Mouse (Mus musculus) G1E-ER4 (cell line): ENCODE measurements around the gene H2-DMb2. TPM values are rescaled to one million over a fixed set of nuclear protein-coding genes. Genes with fewer than 3 reads are reported as not detected.

Source experiments
- GATA1 ChIP-seq: IDR thresholded peaks from one replicate; pipeline ENCODE4 v1.8.0; 2012; ENCODE audit warnings: low read length, inconsistent platforms
- polyA plus RNA-seq: library from polyadenylated mRNA; stranded (reverse); fragments of >175 nt; gene quantifications from 2 replicates; pipeline ENCODE4 v1.2.3, GENCODE M21; 2012

Gene H2-DMb2
- polyA plus RNA-seq, 1 experiment = not detected

DNA sequence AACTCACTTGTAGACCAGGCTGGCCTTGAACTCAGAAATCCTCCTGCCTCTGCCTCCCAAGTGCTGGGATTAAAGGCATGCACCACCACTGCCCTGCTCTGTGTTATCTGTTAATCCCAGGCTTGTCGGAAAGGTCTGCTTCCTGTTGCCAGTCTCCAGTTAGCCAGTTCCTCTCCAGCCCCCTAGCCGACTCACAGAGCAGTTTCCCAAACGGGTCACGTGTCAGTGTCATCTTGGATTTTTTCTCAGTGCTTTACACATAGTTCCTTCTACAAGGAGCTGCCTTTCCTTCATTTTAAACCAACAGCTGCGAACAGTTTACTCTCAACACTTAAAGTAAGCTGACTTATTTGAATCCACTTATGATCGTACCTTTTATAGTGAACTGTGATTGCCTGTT lies 18.5 kb upstream of the H2-DMb2 start:
- TF ChIP-seq GATA1 = no peak

DNA sequence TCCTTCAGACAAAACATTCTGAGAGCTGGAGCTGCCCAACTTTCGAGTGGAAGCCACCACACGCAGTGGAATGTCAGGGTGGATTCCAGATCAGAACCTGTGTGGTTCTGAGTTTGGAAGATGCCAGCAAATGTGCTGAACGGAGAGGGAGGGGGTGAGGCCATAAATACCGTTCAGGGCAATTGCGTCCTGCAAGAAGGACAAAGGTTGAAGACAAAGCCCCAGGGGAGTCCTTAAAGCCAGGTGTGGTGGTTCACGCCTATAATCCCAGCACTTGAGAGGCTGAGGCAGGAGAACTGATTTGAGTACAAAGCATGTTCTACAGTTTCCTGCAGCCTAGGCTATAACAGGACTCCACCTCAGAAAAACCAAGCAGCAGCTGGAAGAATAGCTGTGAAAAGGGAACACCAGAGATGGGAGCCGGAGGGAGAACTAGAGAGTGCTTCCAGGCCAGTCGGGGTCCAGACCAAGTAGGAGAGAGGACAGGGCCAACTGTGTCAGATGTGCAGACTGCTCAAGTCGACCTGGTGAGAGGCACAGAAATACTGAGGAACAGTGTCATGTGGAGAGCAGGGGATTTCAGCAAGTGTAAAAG lies 16.2 kb upstream of the H2-DMb2 start:
- no peak for TF ChIP-seq GATA1

DNA sequence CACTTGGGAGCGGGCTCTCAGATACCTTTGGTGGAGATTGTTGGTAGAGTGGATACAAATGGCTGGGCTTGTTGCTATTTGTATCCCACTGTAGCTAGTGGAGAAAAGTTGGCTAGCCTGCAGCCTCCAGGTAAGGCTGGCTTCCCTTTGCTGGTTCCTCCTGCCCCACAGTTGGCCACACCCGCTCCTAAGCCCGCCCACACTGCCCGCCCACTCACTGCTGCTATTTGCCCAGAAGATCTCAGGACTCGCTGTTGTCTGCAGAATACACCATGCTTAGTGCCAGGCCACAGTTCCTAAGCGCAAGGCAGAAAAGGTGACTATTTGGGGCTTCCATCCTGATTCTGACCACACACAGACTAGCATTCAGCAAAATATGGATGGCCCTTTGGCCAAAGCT lies 15.6 kb upstream of the H2-DMb2 start:
- no peak for TF ChIP-seq GATA1

DNA sequence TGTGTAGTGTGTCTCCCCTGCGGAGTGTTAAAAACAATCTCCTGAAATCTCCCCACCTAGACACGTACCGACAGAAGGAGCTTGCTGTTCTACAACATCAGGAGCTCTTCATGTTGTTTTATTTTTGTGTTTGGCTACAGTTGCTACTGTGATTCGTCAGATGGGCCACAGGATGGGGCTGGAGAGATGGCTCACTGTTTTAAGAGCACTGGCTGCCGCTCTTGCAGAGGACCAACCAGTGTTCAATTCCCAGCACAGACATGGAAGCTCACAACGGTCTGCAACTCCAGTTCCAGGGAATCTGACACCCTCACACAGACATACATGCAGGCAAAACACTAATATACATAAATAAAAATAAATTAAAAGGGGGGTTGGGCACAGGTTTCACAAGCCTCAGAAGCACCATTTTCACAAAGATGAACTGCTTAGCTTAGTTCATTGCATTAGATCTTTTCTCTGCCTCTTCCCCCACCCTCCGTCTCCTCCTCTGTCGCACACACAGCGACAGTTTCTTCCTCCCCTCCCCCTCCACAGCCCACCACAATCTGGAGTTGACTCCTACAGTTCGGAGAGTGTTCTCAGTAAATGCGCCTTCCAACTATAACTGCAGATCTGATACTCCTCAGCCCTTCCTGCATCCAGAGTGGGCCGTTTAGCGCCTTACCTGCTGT lies 14.7 kb upstream of the H2-DMb2 start:
- TF ChIP-seq GATA1 = no peak

DNA sequence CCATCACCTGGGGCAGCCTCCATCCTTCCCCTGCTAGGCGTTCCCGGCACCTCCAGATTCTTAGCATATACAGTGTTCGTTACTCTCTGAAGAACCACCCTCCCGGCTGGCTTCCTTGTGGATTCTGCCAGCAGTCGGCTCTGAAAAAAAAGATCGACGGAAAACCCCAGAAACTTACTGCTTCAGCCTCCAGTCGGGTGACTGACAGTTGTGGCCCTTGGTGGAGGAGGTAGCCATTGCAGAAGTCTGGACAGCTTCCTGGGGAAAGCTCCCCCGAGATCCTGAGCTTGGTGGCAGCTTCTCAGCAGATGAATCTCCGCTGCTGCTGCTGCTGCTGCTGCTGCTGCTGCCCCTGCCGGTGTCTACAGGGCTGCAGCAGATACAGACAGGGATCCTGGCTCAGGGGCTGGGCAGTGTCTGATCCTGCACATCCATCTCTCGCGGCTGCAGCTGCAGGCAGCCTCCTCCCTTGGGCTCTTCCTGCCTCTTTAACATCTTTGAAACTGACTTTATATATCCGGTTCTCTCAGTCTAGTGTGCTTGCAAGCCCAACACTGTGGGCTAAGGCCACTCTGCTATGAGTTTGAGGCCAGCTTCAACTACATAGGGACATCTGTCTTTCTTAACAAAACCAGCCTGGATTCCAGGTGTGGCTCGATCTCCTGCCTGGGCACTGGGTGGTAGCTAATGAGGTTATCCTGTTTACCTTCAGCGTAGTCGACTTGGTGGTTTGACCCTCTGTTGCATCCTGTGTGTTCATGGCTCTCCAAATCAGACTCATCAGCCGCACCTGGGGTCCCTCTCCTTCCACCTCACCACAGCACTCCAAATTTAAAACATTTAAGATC lies 13.9 kb upstream of the H2-DMb2 start:
- TF ChIP-seq GATA1 = no peak

DNA sequence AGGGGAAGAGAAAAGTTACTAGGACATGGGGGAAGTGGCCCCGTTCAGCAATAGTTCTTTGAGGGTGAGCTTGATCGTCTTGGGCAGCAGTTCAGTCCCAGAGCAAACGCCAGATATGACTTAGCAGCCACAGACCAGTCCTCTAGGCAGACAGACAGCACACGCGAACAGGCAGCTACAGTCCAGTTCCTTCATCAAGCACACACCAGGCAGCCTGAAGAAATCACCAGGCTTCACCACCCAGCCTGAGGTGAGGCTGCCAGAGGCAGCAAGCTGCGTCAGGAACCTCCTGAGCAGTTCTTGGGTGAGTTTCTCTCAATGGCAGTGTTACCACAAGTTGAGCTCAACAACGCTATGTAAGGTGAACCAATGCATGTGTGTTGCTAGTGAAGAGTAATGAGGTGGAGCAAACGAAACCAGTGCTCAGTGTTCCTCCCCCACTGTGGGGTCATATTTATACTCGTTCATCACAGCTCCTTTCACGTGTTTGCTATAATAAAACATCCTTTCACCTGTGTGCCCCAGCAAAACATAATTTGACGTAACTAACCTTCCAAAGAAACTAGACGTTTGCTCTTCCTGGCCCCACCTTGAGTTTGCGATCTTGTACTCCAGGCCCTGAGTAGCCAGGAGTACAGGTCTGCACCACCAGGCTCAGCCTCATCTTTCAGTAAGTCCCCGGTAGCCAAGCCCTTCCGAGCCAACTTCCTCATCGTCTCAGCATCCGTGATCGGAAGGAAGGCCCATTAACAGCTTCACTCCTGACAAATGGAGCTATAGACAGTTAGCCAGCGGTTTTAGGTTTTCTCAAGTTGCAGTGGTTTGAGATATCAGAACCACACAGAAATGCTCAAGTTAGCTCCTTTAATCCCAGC lies 12.8 kb upstream of the H2-DMb2 start:
- no peak for TF ChIP-seq GATA1

DNA sequence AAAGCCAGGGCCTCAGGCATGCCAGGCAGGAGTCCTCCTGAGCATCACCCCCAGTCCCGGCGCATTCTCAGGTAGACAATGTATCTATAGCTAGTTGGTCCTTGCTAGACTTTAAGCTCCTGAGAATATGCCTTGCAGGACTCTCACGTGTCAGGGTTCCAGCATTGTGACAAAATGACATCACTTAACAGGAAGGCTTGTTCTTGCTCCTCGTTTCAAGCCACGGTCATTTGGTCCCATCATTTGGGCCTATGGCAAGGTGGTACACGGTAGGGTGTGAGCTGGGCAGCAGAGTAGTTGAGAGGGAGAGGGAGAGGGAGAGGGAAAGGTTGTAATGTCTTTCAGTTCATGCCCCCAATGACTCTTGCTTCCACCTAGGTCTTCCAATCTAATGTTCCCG lies 11.2 kb upstream of the H2-DMb2 start:
- TF ChIP-seq GATA1 = no peak

DNA sequence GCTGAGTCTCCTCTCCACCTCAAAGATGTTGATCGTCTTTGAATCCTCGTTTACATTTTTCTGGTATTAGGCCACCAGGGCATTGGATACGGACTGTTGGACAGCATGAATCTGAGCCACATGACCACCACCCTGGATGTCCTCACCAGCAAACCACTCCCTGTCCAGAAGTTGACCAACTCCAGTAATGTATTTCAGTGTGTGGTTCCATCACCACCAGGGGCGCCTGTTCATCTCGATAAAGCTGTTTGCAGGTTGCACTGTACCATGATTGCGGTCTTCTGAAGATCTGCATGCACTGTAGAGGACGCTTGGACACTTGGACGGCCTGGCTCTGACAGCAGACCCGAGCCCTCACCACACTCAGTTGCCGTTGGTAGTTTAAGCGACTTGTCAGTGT lies 9.8 kb upstream of the H2-DMb2 start:
- TF ChIP-seq GATA1 = no peak

DNA sequence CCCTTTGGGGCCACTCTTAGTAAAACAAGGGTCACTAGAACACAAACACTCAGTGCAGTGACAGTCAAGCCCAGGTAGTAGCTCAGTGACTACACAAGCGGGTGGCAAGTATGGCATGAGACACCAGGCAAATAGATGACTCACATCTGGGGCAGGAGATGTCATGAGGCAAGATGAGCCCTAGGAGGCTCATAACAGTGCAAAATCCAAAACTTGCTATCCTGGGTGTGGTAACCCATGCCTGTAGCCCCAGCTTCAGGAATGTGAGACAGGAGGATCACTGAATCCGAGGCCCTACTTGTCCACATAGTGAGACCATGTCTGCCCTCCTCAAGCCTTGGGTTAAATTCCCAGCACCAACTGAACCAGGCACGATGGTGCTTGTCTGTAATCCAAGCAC lies 8.7 kb upstream of the H2-DMb2 start:
- TF ChIP-seq GATA1 = no peak

DNA sequence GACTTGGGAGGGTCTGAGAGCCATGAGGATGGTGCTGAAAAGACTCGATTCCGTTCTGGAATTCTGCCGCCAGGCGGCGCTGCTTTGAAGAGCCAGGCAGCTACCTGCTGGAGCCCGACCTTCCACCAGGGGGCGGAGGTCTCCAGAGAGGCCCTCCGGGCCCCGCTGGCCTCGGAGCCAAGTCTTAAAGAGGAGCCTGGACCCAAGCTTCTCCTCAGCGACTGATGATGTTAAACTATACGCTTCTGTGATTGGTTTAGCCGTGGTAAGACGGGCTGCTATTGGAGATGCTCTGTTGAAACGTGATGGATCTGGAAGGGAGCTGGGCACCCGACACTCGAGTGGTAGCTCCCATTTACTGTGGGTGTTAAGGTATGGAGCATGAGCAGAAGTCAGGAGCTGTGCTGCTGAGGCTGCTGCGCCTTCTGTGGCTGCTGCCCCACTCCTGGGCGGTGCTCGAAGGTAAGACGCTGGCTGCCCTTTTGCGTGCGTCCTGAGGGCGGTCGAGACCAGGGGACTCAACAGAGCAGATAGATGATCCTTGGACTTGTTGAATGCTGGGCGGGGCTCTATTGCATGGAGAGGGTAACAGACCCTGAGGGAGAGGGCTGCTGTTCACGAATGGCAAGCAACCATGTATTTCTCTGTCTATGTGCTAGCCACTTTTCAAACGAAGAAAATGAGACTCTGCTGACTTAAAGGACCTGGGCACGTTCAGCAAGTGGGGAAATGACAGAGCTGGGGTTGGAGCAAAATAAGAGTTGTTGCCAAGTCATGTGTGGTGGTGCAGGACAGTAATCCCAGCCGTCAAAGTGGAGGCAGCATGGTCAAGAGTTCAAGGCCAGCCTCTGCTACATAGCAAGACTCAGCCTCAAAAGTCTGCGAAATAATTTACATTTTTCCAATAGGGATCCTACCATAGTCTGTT lies 7.5 kb upstream of the H2-DMb2 start:
- no peak for TF ChIP-seq GATA1

DNA sequence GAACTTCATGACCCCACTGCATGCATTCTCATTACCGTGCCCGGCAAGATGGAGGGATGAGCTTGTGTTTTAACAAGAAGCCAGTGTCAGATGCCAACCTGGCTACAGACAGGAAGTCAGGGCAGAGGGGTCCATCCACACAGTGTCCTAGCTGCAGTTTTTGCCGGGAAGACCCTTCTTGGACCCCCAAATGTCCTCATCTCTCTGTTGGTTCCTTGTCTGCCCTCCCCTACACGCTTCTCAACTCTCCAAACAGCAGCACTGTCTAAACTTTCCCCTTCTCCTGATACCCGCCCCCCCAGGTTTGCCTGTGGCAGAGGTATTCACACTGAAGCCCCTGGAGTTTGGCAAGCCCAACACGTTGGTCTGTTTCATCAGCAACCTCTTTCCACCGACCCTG lies 5.5 kb upstream of the H2-DMb2 start:
- no peak for TF ChIP-seq GATA1

DNA sequence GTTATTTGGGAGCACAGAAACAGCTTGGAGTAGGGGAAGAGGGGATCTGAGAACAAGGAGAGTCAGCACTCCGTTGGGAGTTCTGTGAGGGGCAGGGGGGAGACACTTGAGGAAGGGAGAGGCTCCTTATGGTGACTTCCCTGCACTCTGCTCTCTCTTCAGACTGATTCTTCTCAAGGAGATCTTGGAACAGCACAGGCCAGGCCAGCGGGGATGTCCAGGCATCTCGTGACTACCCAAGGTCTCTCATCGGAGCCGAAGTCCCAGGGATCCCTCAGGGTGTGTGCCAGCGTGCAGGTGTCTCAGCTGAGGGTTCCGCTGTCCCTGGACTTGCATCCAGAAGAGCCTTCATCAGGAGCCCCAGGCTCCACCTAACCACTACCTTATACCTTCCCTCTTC lies 4.5 kb upstream of the H2-DMb2 start:
- no peak for TF ChIP-seq GATA1

DNA sequence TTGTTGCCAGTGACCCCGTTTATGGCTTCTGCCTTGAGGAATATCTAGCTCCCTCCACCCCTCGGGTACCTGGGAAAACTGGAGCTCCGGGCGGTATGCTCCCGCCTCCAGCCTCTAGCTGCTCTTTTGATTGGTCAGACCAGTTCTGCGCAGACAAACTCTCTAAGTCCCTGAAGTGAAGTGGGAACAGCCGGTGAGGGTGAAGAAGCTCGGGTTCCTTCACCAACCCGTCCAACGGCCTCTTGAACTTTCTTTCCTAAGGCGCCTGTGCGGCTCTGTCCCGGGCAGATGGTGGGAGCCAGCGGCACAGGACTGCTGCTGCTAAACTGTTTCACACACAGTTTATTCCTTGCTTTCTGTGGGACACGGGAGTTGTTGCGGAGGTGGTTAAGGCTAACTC lies 3.7 kb upstream of the H2-DMb2 start:
- no peak for TF ChIP-seq GATA1

DNA sequence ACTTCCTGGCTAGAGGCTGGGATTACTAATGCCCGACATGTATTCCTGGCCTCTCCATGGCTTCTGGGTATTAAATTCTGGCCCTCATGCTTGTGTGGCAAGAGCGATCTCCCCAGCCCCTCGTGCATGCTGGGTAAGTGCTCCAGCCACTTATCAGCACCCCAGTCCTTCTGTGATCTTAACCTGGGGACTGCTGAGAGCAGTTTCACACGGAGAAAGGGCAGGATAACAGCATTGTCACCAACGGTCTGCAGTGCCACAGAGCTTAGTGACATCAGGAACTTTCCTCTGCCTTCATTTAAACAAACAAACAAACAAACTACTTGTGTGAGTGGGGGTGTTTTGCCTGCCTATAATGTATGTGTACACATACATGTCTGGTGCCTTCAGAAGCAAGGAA lies 2.9 kb upstream of the H2-DMb2 start:
- no peak for TF ChIP-seq GATA1

DNA sequence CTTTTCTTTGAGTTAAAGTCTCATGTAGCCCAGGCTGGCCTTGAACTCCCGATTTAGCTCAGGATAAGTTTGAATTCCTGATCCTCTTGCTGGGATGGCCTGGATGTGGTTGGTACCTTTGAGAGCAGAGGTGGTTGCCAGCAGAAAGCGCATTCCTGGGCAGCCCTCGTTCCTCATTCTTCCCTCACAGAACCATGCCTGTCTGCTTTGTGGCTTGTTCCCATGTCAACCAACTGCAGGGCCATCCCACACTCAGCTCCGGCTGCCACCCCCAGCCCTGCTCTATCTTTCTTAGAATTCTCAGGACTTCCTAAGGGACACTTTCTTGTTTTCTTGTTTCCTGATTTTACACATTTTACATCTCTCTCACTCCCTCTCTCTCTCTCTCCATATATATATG lies 1.7 kb upstream of the H2-DMb2 start:
- TF ChIP-seq GATA1 = no peak
